Mouse (Mus musculus) hindbrain, embryonic 14.5 days (tissue): ENCODE measurements around the gene Hmga1. TPM values are rescaled to one million over a fixed set of nuclear protein-coding genes. Genes with fewer than 3 reads are reported as not detected.

ENCODE experiments used
- ATAC-seq: fragments of 200-750 bp; cut with Nextera tagmentation; 2 replicates; pipeline ENCODE4 v1.8.0; 2017; ENCODE audit warnings: moderate number of reproducible peaks, mild to moderate bottlenecking, moderate TSS enrichment, moderate library complexity; ENCODE audit not compliant: low FRiP score
- DNase-seq: peaks from one replicate; pipeline ENCODE4 v3.0.0-alpha.2; 2015; ENCODE audit warnings: low spot score
- H3K27ac ChIP-seq: fragments of 300-500 bp; sonication (generic); 2 replicates; pipeline ENCODE4 v1.5.1; 2014; ENCODE audit warnings: mild to moderate bottlenecking, moderate library complexity
- H3K27me3 ChIP-seq: fragments of 300-500 bp; sonication (generic); 2 replicates; pipeline ENCODE4 v1.6.1; 2014; ENCODE audit warnings: mild to moderate bottlenecking, low read length, mixed read lengths; ENCODE audit not compliant: control insufficient read depth, insufficient read depth
- H3K36me3 ChIP-seq: fragments of 300-500 bp; sonication (generic); replicated peaks from 2 replicates; pipeline ENCODE4 v1.6.1; 2014; ENCODE audit not compliant: control insufficient read depth, insufficient read depth
- H3K4me1 ChIP-seq: fragments of 300-500 bp; sonication (generic); replicated peaks from 2 replicates; pipeline ENCODE4 v1.6.1; 2014; ENCODE audit warnings: antibody characterized with exemption, low read length, mixed read lengths; ENCODE audit not compliant: control insufficient read depth, insufficient read depth
- H3K4me2 ChIP-seq: fragments of 300-500 bp; sonication (generic); replicated peaks from 2 replicates; pipeline ENCODE4 v1.6.1; 2014; ENCODE audit warnings: mild to moderate bottlenecking, moderate library complexity
- H3K4me3 ChIP-seq: fragments of 300-500 bp; sonication (generic); replicated peaks from 2 replicates; pipeline ENCODE4 v1.5.1; 2014; ENCODE audit warnings: mild to moderate bottlenecking, low read length
- H3K9ac ChIP-seq: fragments of 300-500 bp; sonication (generic); 2 replicates; pipeline ENCODE4 v1.6.1; 2014
- H3K9me3 ChIP-seq: fragments of 300-500 bp; sonication (generic); 2 replicates; pipeline ENCODE4 v1.6.1; 2016; ENCODE audit warnings: low read length; ENCODE audit not compliant: control insufficient read depth
- WGBS: fragments of 180-500 bp; shearing (Covaris S2); extraction: QIAGEN DNeasy Blood & Tissue Kit; methylation state at CpG from one replicate; pipeline ENCODE4 v1.1.7; 2014; 5-methylcytosine and 5-hydroxymethylcytosine counted together
- polyA plus RNA-seq: library from polyadenylated mRNA; unstranded; fragments of >200 nt; fragmentation: Nextera tagmentation; extraction: Ambion mirVana; gene quantifications from 2 replicates; pipeline ENCODE4 v1.2.1, GENCODE M21; 2014

The Hmga1 gene
- polyA plus RNA-seq, 1 experiment from 2014 or later = 136 TPM

- peaks cover 66% of the 10 kb centered on the region for H3K36me3 ChIP-seq
- H3K4me1 ChIP-seq = no peaks in the 10 kb centered on the region
- ATAC-seq = no peak
- no peaks in the 10 kb centered on the region for H3K9me3 ChIP-seq
- DNase-seq = no peak
- H3K4me3 ChIP-seq = no peak overlapping the region
- H3K27me3 ChIP-seq = no peaks in the 10 kb centered on the region
- no peak overlapping the region for H3K4me2 ChIP-seq
- WGBS = 94% methylated on average over 7 of the region's 7 CpGs
- H3K27ac ChIP-seq = no peak overlapping the region
- H3K9ac ChIP-seq = no peak overlapping the region
Observed at GRCm38 (mm10) chr17:27576056-27576455, 19.8 kb downstream of the Hmga1 start.

GRCm38 (mm10) chr17:27577468-27577867, 21.2 kb downstream of the Hmga1 start:
- Histone ChIP-seq H3K4me3 (no peak overlapping the region), H3K9ac (no peak overlapping the region), H3K36me3 (peaks cover 78% of the 10 kb centered on the region), H3K4me1 (no peaks in the 10 kb centered on the region), H3K4me2 (no peak overlapping the region), H3K27ac (no peak overlapping the region), H3K9me3 (no peaks in the 10 kb centered on the region), H3K27me3 (no peaks in the 10 kb centered on the region)
- ATAC-seq (no peak), DNase-seq (no peak)
- WGBS = 69% methylated on average over 6 of the region's 6 CpGs

GRCm38 (mm10) chr17:27578487-27578886, 22.2 kb downstream of the Hmga1 start:
- no peak for ATAC-seq
- 92% methylated on average over 10 of the region's 10 CpGs for WGBS
- no peak overlapping the region for H3K27ac ChIP-seq
- no peaks in the 10 kb centered on the region for H3K4me1 ChIP-seq
- no peaks in the 10 kb centered on the region for H3K9me3 ChIP-seq
- H3K9ac ChIP-seq = no peak overlapping the region
- H3K4me3 ChIP-seq = no peak overlapping the region
- H3K27me3 ChIP-seq = no peaks in the 10 kb centered on the region
- H3K4me2 ChIP-seq = no peak overlapping the region
- DNase-seq = no peak
- peaks cover 88% of the 10 kb centered on the region for H3K36me3 ChIP-seq

GRCm38 (mm10) chr17:27579816-27580215, 23.5 kb downstream of the Hmga1 start:
- DNase-seq (no peak), ATAC-seq (no peak)
- WGBS = 85% methylated on average over 8 of the region's 8 CpGs
- no peaks in the 10 kb centered on the region for H3K27me3 ChIP-seq
- H3K9me3 ChIP-seq = no peaks in the 10 kb centered on the region
- no peak overlapping the region for H3K4me2 ChIP-seq
- H3K4me1 ChIP-seq = no peaks in the 10 kb centered on the region
- no peak overlapping the region for H3K9ac ChIP-seq
- H3K4me3 ChIP-seq = no peak overlapping the region
- 0 out of 2 replicates have a peak overlapping the region, but pooled peaks have one; percentile 20 for H3K27ac ChIP-seq
- peaks cover 89% of the 10 kb centered on the region for H3K36me3 ChIP-seq

- H3K9ac ChIP-seq = no peak overlapping the region
- no peaks in the 10 kb centered on the region for H3K27me3 ChIP-seq
- H3K36me3 ChIP-seq = peaks cover 85% of the 10 kb centered on the region
- no peaks in the 10 kb centered on the region for H3K9me3 ChIP-seq
- no peak overlapping the region for H3K4me2 ChIP-seq
- H3K27ac ChIP-seq = no peak overlapping the region
- H3K4me1 ChIP-seq = no peaks in the 10 kb centered on the region
- no peak for ATAC-seq
- WGBS = 90% methylated on average over 20 of the region's 20 CpGs
- no peak overlapping the region for H3K4me3 ChIP-seq
- DNase-seq = no peak
Observed at GRCm38 (mm10) chr17:27580392-27581068, 24.2 kb downstream of the Hmga1 start.

GRCm38 (mm10) chr17:27583185-27583894, 27.0 kb downstream of the Hmga1 start:
- Histone ChIP-seq H3K36me3 (peaks cover 77% of the 10 kb centered on the region), H3K9ac (no peak overlapping the region)

GRCm38 (mm10) chr17:27586661-27587060, 30.4 kb downstream of the Hmga1 start:
- no peaks in the 10 kb centered on the region for H3K27me3 ChIP-seq
- H3K9ac ChIP-seq = no peak overlapping the region
- H3K4me2 ChIP-seq = no peak overlapping the region
- no peak overlapping the region for H3K4me3 ChIP-seq
- H3K4me1 ChIP-seq = no peaks in the 10 kb centered on the region
- H3K36me3 ChIP-seq = peaks cover 61% of the 10 kb centered on the region
- no peaks in the 10 kb centered on the region for H3K9me3 ChIP-seq
- DNase-seq (no peak), ATAC-seq (no peak)
- no peak overlapping the region for H3K27ac ChIP-seq
- 65% methylated on average over 9 of the region's 9 CpGs for WGBS

More at GRCm38 (mm10) chr17:27583185-27583894, 27.0 kb downstream of the Hmga1 start:
- ATAC-seq (no peak), DNase-seq (no peak)
- Histone ChIP-seq H3K27me3 (no peaks in the 10 kb centered on the region), H3K9me3 (no peaks in the 10 kb centered on the region), H3K4me2 (no peak overlapping the region), H3K4me1 (no peaks in the 10 kb centered on the region), H3K27ac (no peak overlapping the region), H3K4me3 (no peak overlapping the region)
- WGBS = 92% methylated on average over 13 of the region's 13 CpGs

- Histone ChIP-seq H3K27me3 (no peaks in the 10 kb centered on the region), H3K4me1 (no peaks in the 10 kb centered on the region), H3K36me3 (peaks cover 61% of the 10 kb centered on the region), H3K4me3 (no peak overlapping the region), H3K4me2 (no peak overlapping the region), H3K9me3 (no peaks in the 10 kb centered on the region), H3K9ac (no peak overlapping the region), H3K27ac (no peak overlapping the region)
- DNase-seq = no peak
- WGBS = 77% methylated on average over 12 of the region's 12 CpGs
- ATAC-seq = no peak
Observed at GRCm38 (mm10) chr17:27587252-27587651, 31.0 kb downstream of the Hmga1 start.

GRCm38 (mm10) chr17:27588231-27588630, 31.9 kb downstream of the Hmga1 start:
- 86% methylated on average over 8 of the region's 8 CpGs for WGBS
- Histone ChIP-seq H3K36me3 (peaks cover 61% of the 10 kb centered on the region), H3K27me3 (no peaks in the 10 kb centered on the region), H3K4me1 (no peaks in the 10 kb centered on the region), H3K27ac (no peak overlapping the region), H3K4me3 (no peak overlapping the region), H3K9ac (no peak overlapping the region), H3K4me2 (no peak overlapping the region), H3K9me3 (no peaks in the 10 kb centered on the region)
- DNase-seq (no peak), ATAC-seq (no peak)
